Mouse (Mus musculus): ENCODE measurements around the gene Icosl. TPM values are rescaled to one million over a fixed set of nuclear protein-coding genes. Genes with fewer than 3 reads are reported as not detected.

The Icosl gene
- polyA plus RNA-seq, 1 experiment from 2014 or later = 0.75 TPM

DNA sequence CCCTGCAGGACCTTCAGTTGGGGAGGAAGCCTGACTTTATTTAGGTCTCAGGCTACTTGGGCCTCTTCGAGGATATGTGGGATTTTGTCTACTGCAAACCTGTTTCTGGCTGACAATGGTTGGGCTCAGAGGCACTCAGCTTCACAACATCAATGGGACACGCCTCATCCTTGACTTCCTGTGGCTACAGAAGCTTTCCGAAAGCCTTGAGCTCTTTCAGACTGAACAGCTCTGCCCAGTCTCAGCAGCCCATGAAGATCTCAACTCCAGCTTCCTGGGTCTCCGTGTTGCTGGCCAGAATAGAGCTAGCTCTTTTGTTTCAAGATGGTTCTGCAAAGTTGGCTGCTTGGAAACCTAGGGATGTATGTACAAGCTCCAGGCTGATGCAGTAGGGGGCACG, 9.2 kb downstream of the Icosl start:
- ATAC-seq (ENCODE audit: low read depth) = no peak
- WGBS = 82% methylated on average over 5 of the region's 5 CpGs
- no peak overlapping the region for H3K27ac ChIP-seq (replicated peaks)

GRCm38 (mm10) chr10:78079955-78080591, 11.0 kb downstream of the Icosl start:
- Histone ChIP-seq H3K4me3 (no peak overlapping the region), H3K4me1 (replicated peaks) (no peaks in the 10 kb centered on the region), H3K9me3 (no peaks in the 10 kb centered on the region), H3K27ac (replicated peaks) (no peak overlapping the region), H3K36me3 (no peaks in the 10 kb centered on the region), H3K27me3 (no peaks in the 10 kb centered on the region), H3K4me2 (no peak overlapping the region), H3K9ac (no peak overlapping the region)
- ATAC-seq (ENCODE audit: low read depth) = no peak
- 82% methylated on average over 4 of the region's 4 CpGs for WGBS

More for the DNA sequence above, 9.2 kb downstream of the Icosl start:
- Histone ChIP-seq H3K4me1 (replicated peaks) (no peaks in the 10 kb centered on the region), H3K4me3 (no peak overlapping the region), H3K9me3 (no peaks in the 10 kb centered on the region), H3K27me3 (no peaks in the 10 kb centered on the region), H3K4me2 (no peak overlapping the region), H3K9ac (no peak overlapping the region), H3K36me3 (no peaks in the 10 kb centered on the region)

- no peak for ATAC-seq (ENCODE audit: low read depth)
- Histone ChIP-seq H3K27me3 (no peaks in the 10 kb centered on the region), H3K4me3 (no peak overlapping the region), H3K9ac (no peak overlapping the region), H3K9me3 (no peaks in the 10 kb centered on the region), H3K27ac (replicated peaks) (no peak overlapping the region), H3K36me3 (no peaks in the 10 kb centered on the region), H3K4me2 (no peak overlapping the region), H3K4me1 (replicated peaks) (no peaks in the 10 kb centered on the region)
- WGBS = 73% methylated on average over 1 of the region's 1 CpGs
Measured at GRCm38 (mm10) chr10:78084073-78084472, 15.0 kb downstream of the Icosl start.

DNA sequence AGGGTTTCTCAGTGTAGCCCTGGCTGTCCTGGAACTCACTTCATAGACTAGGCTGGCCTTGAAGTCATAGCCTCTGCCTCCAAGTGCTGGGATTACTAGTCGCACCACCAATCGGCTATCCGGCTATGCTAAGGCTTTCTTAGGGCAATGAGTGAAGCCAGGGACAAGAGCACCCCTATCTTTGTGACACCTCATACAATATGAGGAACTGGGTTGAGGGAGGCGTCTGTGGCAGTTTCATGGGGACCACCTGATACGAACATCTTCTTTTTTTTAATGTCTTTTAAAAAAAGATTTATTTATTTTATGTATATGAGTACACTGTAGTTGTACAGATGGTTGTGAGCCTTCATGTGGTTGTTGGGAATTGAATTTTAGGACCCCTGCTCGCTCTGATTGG, 16.6 kb downstream of the Icosl start:
- H3K36me3 ChIP-seq = no peaks in the 10 kb centered on the region
- H3K9me3 ChIP-seq = no peaks in the 10 kb centered on the region
- H3K4me1 ChIP-seq (replicated peaks) = no peaks in the 10 kb centered on the region
- no peak overlapping the region for H3K4me3 ChIP-seq
- no peaks in the 10 kb centered on the region for H3K27me3 ChIP-seq
- H3K4me2 ChIP-seq = no peak overlapping the region
- no peak overlapping the region for H3K27ac ChIP-seq (replicated peaks)
- ATAC-seq (ENCODE audit: low read depth) = no peak
- WGBS = 91% methylated on average over 6 of the region's 6 CpGs
- no peak overlapping the region for H3K9ac ChIP-seq

DNA sequence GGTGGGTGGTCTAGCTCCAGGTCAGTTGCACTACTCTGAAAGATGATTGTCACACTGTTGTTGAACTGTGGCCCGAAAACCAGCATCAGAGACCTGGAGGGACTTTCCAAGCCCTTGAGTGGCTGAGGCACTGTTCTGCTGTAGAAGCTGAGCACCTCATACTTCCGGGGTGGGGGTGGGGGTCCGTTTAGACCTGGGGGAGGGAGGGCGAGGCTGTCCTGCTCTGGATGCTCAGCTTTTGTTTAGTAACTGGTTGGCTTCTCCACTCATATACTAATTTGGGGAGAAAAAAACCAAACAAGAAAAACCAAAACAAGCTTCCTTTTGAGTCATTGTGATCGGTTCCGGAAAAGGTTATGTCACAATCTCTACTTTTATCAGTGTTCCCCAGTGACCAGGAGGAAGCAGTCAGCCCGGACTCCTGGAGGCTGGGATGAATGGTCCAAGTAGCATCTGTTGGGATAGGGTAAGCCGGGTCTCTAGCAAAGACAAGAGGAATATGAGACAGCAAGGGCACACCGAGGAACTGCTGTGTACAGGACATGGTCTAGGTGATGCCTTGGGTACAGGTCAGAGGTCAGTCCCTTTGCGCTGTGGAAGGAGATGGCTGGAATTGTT, 17.5 kb downstream of the Icosl start:
- no peak overlapping the region for H3K27ac ChIP-seq (replicated peaks)

GRCm38 (mm10) chr10:78087101-78087511, 18.0 kb downstream of the Icosl start:
- Histone ChIP-seq H3K9ac (no peak overlapping the region), H3K4me3 (no peak overlapping the region), H3K4me1 (replicated peaks) (no peaks in the 10 kb centered on the region), H3K27me3 (no peaks in the 10 kb centered on the region), H3K36me3 (no peaks in the 10 kb centered on the region), H3K27ac (replicated peaks) (no peak overlapping the region), H3K4me2 (no peak overlapping the region), H3K9me3 (no peaks in the 10 kb centered on the region)
- ATAC-seq (ENCODE audit: low read depth) = no peak
- WGBS = 93% methylated on average over 6 of the region's 6 CpGs

More for the DNA sequence above, 17.5 kb downstream of the Icosl start:
- Histone ChIP-seq H3K4me2 (no peak overlapping the region), H3K4me3 (no peak overlapping the region), H3K9ac (no peak overlapping the region), H3K4me1 (replicated peaks) (no peaks in the 10 kb centered on the region), H3K27me3 (no peaks in the 10 kb centered on the region), H3K36me3 (no peaks in the 10 kb centered on the region), H3K9me3 (no peaks in the 10 kb centered on the region)
- WGBS = 83% methylated on average over 10 of the region's 10 CpGs
- no peak for ATAC-seq (ENCODE audit: low read depth)

DNA sequence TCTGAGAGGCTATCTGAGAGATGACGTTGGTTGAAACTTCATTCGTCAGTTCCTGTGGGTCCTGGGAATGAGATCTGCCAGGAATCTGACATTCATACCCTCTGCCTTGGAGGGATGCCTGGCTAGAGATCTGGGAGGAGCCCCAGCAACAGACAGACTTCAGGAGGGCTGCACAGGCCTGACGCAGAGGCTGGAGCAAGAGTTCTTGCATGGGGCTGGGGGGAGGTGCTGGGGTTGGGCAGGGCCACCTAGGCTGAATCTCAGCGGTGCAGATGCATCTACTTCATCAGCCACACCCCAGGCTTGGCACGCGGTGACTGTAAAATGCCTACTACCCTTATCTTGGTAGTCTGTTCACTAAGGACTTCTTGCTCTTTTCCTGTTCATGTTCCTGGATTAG, 21.1 kb downstream of the Icosl start:
- H3K27me3 ChIP-seq = no peaks in the 10 kb centered on the region
- H3K4me3 ChIP-seq = no peak overlapping the region
- no peak for ATAC-seq (ENCODE audit: low read depth)
- H3K9me3 ChIP-seq = no peaks in the 10 kb centered on the region
- no peaks in the 10 kb centered on the region for H3K4me1 ChIP-seq (replicated peaks)
- no peaks in the 10 kb centered on the region for H3K36me3 ChIP-seq
- 69% methylated on average over 6 of the region's 6 CpGs for WGBS
- no peak overlapping the region for H3K27ac ChIP-seq (replicated peaks)
- no peak overlapping the region for H3K4me2 ChIP-seq
- H3K9ac ChIP-seq = no peak overlapping the region

DNA sequence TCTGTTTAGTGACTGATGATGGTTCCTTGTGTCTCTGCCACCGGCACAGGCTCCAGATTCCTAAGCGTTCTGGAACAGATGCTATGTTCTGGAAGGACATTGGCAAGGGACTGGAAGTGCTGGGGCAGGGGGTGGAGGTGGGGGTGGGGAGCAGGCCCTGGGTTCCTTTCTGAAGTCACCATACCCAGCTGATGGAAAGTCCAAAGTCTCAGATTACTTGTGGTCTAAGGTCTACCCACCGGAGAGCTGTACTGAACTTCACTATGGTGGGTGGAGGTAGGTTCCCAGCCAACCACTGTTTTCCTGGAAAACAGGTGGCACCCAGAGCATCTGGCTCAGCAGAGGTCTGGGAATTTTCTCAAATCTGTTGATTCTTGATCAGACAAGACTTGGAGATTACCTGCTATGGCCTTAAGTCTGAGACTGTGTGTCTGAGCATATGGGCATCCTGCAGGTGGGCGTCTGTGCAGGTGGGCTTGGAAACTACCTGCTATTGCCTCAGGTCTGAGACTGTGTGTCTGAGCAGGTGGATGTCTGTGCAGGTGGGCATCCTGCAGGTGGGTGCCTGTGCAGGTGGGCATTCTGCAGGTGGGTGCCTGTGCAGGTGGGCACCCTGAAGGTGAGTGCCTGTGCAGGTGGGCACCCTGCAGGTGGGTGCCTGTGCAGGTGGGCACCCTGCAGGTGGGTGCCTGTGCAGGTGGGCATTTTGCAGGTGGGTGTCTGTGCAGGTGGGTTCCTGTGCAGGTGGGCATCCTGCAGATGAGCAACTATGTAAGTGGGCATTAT, 21.8 kb downstream of the Icosl start:
- Histone ChIP-seq H3K27me3 (no peaks in the 10 kb centered on the region), H3K9me3 (no peaks in the 10 kb centered on the region), H3K36me3 (no peaks in the 10 kb centered on the region), H3K4me3 (no peak overlapping the region), H3K9ac (no peak overlapping the region), H3K4me2 (no peak overlapping the region), H3K4me1 (replicated peaks) (no peaks in the 10 kb centered on the region), H3K27ac (replicated peaks) (no peak overlapping the region)
- 85% methylated on average over 4 of the region's 4 CpGs for WGBS
- ATAC-seq (ENCODE audit: low read depth) = no peak

DNA sequence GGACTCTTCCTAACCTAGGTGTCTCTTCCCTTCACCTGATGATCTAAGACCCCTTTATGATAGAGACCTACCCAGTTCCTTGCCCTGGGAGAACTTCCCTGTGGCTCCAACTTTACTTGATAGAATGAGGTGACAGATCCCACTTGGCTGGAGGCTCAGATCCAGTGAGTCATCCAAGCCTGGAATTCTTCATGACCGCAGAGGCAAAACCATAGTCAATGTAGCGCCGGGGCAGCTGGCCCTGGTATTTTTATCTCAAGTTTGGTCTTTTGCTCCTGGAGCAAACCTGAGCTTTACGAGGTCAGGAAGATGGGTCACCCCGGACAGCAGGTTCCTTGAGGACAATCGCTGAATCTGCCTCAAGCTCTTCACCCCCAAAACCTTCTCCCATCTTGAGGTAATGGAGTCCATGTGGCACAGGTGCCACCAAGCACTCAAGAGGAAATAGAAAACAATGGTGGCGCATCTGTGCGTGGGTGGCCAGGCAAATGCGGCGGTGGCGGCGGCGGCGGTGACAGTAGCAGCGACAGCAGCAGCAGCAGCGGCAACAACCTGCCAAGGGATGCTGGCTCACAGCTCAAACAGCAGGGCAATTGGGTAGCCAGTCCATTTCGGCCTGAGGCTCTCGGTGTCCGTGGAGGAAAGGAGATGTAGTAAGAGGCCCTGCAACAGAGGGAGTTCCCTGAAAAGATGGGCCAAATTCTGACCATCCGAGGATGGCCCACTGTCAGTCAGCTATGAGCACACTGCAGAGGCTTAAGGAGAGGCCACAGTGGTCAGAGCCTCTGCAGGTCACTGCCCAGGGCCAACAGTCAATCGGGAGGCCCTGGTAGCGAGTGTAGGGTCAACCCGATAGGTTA, 23.0 kb downstream of the Icosl start:
- Histone ChIP-seq H3K9ac (no peak overlapping the region), H3K27ac (replicated peaks) (no peak overlapping the region), H3K36me3 (no peaks in the 10 kb centered on the region), H3K4me1 (replicated peaks) (no peaks in the 10 kb centered on the region), H3K4me2 (no peak overlapping the region), H3K4me3 (no peak overlapping the region), H3K9me3 (no peaks in the 10 kb centered on the region), H3K27me3 (no peaks in the 10 kb centered on the region)
- 87% methylated on average over 23 of the region's 23 CpGs for WGBS
- no peak for ATAC-seq (ENCODE audit: low read depth)

- no peaks in the 10 kb centered on the region for H3K9me3 ChIP-seq
- ATAC-seq (ENCODE audit: low read depth) = no peak
- no peak overlapping the region for H3K4me3 ChIP-seq
- H3K4me1 ChIP-seq (replicated peaks) = no peaks in the 10 kb centered on the region
- H3K4me2 ChIP-seq = no peak overlapping the region
- WGBS = 78% methylated on average over 13 of the region's 13 CpGs
- no peaks in the 10 kb centered on the region for H3K27me3 ChIP-seq
- H3K36me3 ChIP-seq = no peaks in the 10 kb centered on the region
- no peak overlapping the region for H3K27ac ChIP-seq (replicated peaks)
- no peak overlapping the region for H3K9ac ChIP-seq
Measured at GRCm38 (mm10) chr10:78092725-78093029, 23.6 kb downstream of the Icosl start.

DNA sequence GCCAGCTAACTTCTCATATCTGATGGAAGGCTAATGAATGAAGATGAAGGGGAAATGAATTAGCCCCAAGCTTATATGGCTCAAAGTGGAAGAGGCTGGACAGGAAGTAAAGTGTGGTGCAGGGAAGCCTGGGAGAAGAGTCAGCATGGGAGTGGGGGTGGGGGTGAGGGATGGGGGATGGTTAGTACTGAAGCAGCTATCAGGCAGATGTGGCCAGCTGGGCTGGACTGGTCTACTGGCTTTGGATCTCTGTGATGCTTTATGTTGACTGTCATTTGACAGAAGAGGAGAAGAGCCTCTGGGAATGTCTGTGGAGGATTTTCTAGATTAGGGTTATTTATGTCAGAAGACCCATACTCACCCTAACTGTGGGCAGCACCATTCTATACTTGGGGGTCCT, 26.1 kb downstream of the Icosl start:
- Histone ChIP-seq H3K27ac (replicated peaks) (no peak overlapping the region), H3K4me1 (replicated peaks) (no peaks in the 10 kb centered on the region), H3K9ac (no peak overlapping the region), H3K4me2 (no peak overlapping the region), H3K9me3 (no peaks in the 10 kb centered on the region), H3K27me3 (no peaks in the 10 kb centered on the region), H3K36me3 (no peaks in the 10 kb centered on the region), H3K4me3 (no peak overlapping the region)
- ATAC-seq (ENCODE audit: low read depth) = no peak
